Mouse (Mus musculus): ENCODE data around the gene Mnt. TPM values are rescaled to one million over a fixed set of nuclear protein-coding genes. Genes with fewer than 3 reads are reported as not detected.
A peak's percentile ranks its signal among the peaks of the same experiment; 100 is the strongest.

Mnt gene
- polyA plus RNA-seq, 1 experiment, result 14.4 TPM

- Histone ChIP-seq H3K4me3 (ENCODE audit: insufficient read depth, low read length) (no peak overlapping the region), H3K27ac (ENCODE audit: insufficient read depth, low read length) (peak overlapping the region; percentile 99), H3K4me1 (ENCODE audit: control insufficient read depth, insufficient read depth, low read length) (peaks cover 10% of the 10 kb centered on the region)
- no peak for TF ChIP-seq POLR2A (IDR thresholded peaks at IDR 0.05; ENCODE audit: low read depth, low read length)
- no peak for TF ChIP-seq CTCF (IDR thresholded peaks at IDR 0.05; ENCODE audit: borderline replicate concordance, insufficient read depth, low read length)
Measured at GRCm38 (mm10) chr11:74837056-74837693, 6.5 kb downstream of the Mnt start.

- peak overlapping the region; percentile 23 for H3K4me3 ChIP-seq (ENCODE audit: insufficient read depth, low read length)
- H3K4me1 ChIP-seq (ENCODE audit: control insufficient read depth, insufficient read depth, low read length), result peaks cover 10% of the 10 kb centered on the region
- peak overlapping the region; percentile 99 for H3K27ac ChIP-seq (ENCODE audit: insufficient read depth, low read length)
- TF ChIP-seq CTCF (IDR thresholded peaks at IDR 0.05; ENCODE audit: borderline replicate concordance, insufficient read depth, low read length) (no peak), POLR2A (IDR thresholded peaks at IDR 0.05; ENCODE audit: low read depth, low read length) (peak; percentile 50)
Measured at GRCm38 (mm10) chr11:74837694-74838431, 7.1 kb downstream of the Mnt start.

- Histone ChIP-seq H3K27ac (ENCODE audit: insufficient read depth, low read length) (peak overlapping the region; percentile 99), H3K4me3 (ENCODE audit: insufficient read depth, low read length) (no peak overlapping the region), H3K4me1 (ENCODE audit: control insufficient read depth, insufficient read depth, low read length) (peaks cover 10% of the 10 kb centered on the region)
- TF ChIP-seq POLR2A (IDR thresholded peaks at IDR 0.05; ENCODE audit: low read depth, low read length) (peak; percentile 17), CTCF (IDR thresholded peaks at IDR 0.05; ENCODE audit: borderline replicate concordance, insufficient read depth, low read length) (no peak)
Measured at GRCm38 (mm10) chr11:74838441-74838840, 7.7 kb downstream of the Mnt start.

- H3K4me3 ChIP-seq (ENCODE audit: insufficient read depth, low read length), result no peak overlapping the region
- peak overlapping the region; percentile 99 for H3K27ac ChIP-seq (ENCODE audit: insufficient read depth, low read length)
- no peak for TF ChIP-seq CTCF (IDR thresholded peaks at IDR 0.05; ENCODE audit: borderline replicate concordance, insufficient read depth, low read length)
- H3K4me1 ChIP-seq (ENCODE audit: control insufficient read depth, insufficient read depth, low read length), result peaks cover 10% of the 10 kb centered on the region
Measured at GRCm38 (mm10) chr11:74838971-74839370, 8.3 kb downstream of the Mnt start.

GRCm38 (mm10) chr11:74839860-74840715 lies 9.4 kb downstream of the Mnt start:
- H3K4me3 ChIP-seq (ENCODE audit: insufficient read depth, low read length), result no peak overlapping the region
- no peak overlapping the region for H3K27ac ChIP-seq (ENCODE audit: insufficient read depth, low read length)
- no peak for TF ChIP-seq CTCF (IDR thresholded peaks at IDR 0.05; ENCODE audit: borderline replicate concordance, insufficient read depth, low read length)
- TF ChIP-seq POLR2A (IDR thresholded peaks at IDR 0.05; ENCODE audit: low read depth, low read length), result no peak
- peaks cover 10% of the 10 kb centered on the region for H3K4me1 ChIP-seq (ENCODE audit: control insufficient read depth, insufficient read depth, low read length)

- no peak overlapping the region for H3K27ac ChIP-seq (ENCODE audit: insufficient read depth, low read length)
- peaks cover 10% of the 10 kb centered on the region for H3K4me1 ChIP-seq (ENCODE audit: control insufficient read depth, insufficient read depth, low read length)
- no peak overlapping the region for H3K4me3 ChIP-seq (ENCODE audit: insufficient read depth, low read length)
- TF ChIP-seq CTCF (IDR thresholded peaks at IDR 0.05; ENCODE audit: borderline replicate concordance, insufficient read depth, low read length), result no peak
- TF ChIP-seq POLR2A (IDR thresholded peaks at IDR 0.05; ENCODE audit: low read depth, low read length), result no peak
Measured at GRCm38 (mm10) chr11:74840739-74841138, 10.0 kb downstream of the Mnt start.

GRCm38 (mm10) chr11:74841366-74841765 lies 10.6 kb downstream of the Mnt start:
- H3K4me3 ChIP-seq (ENCODE audit: insufficient read depth, low read length), result no peak overlapping the region
- no peak overlapping the region for H3K27ac ChIP-seq (ENCODE audit: insufficient read depth, low read length)
- H3K4me1 ChIP-seq (ENCODE audit: control insufficient read depth, insufficient read depth, low read length), result peaks cover 10% of the 10 kb centered on the region
- TF ChIP-seq POLR2A (IDR thresholded peaks at IDR 0.05; ENCODE audit: low read depth, low read length) (no peak), CTCF (IDR thresholded peaks at IDR 0.05; ENCODE audit: borderline replicate concordance, insufficient read depth, low read length) (no peak)

- no peak overlapping the region for H3K4me3 ChIP-seq (ENCODE audit: insufficient read depth, low read length)
- no peak overlapping the region for H3K27ac ChIP-seq (ENCODE audit: insufficient read depth, low read length)
- peaks cover 10% of the 10 kb centered on the region for H3K4me1 ChIP-seq (ENCODE audit: control insufficient read depth, insufficient read depth, low read length)
- TF ChIP-seq CTCF (IDR thresholded peaks at IDR 0.05; ENCODE audit: borderline replicate concordance, insufficient read depth, low read length) (no peak), POLR2A (IDR thresholded peaks at IDR 0.05; ENCODE audit: low read depth, low read length) (no peak)
Measured at GRCm38 (mm10) chr11:74842045-74842444, 11.3 kb downstream of the Mnt start.

GRCm38 (mm10) chr11:74842656-74843434 lies 12.1 kb downstream of the Mnt start:
- Histone ChIP-seq H3K27ac (ENCODE audit: insufficient read depth, low read length) (no peak overlapping the region), H3K4me3 (ENCODE audit: insufficient read depth, low read length) (no peak overlapping the region), H3K4me1 (ENCODE audit: control insufficient read depth, insufficient read depth, low read length) (peaks cover 5% of the 10 kb centered on the region)
- TF ChIP-seq CTCF (IDR thresholded peaks at IDR 0.05; ENCODE audit: borderline replicate concordance, insufficient read depth, low read length) (no peak), POLR2A (IDR thresholded peaks at IDR 0.05; ENCODE audit: low read depth, low read length) (no peak)

All from embryonic fibroblast, embryonic 13.5 days (primary cell).